In the genomic region with DNA sequence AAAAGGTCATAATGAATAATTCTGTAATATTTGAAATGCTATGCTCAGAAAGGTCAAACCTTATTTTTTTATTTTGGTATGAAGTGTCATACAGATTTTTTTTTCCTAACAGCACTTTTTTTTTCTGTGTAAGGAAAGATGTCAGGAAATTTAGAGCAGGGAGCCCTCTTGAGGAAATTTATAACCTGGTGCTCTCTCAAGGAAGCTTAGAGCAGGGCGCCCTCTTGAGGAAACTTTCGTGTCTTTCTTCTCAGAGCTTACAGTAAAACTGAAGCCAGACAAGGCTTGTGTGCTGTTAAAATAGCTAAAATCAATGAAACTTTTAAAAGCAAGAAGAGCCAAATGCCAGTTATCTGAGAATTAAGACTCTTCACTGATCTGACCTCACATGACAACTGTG, we compare ENCODE assay signal across 9 mouse cellular contexts.
DNase-seq lines count a peak whose midpoint lies in the region; ATAC-seq and TF ChIP-seq lines count a peak whose summit lies in the region.
"Had no signal": no experiment of that assay in that cellular context is flagged by ENCODE, and none has a peak within 500 bp of the region (broad histone marks: within the 10 kb centered on the region; RNA-seq: fewer than 3 reads in every experiment).

No protein-coding gene starts in this region.

- H3K9ac ChIP-seq in lung, embryonic 14.5 days: no peak overlapping the region
- H3K9ac ChIP-seq: embryonic facial prominence, embryonic 12.5 days had no signal

- WGBS in lung, embryonic 14.5 days: 0% methylated on average over 2 of the region's 2 CpGs

- H3K4me1 ChIP-seq in lung, embryonic 14.5 days (ENCODE audit: insufficient read depth): no peaks in the 10 kb centered on the region
- H3K4me1 ChIP-seq: embryonic facial prominence, embryonic 12.5 days had no signal

- H3K27me3 ChIP-seq in lung, embryonic 14.5 days (ENCODE audit: insufficient read depth, low read length): no peaks in the 10 kb centered on the region
- H3K27me3 ChIP-seq: embryonic facial prominence, embryonic 12.5 days had no signal

- H3K4me2 ChIP-seq in lung, embryonic 14.5 days: no peak overlapping the region
- H3K4me2 ChIP-seq: embryonic facial prominence, embryonic 12.5 days had no signal

- no peak for ATAC-seq in lung, embryonic 14.5 days (ENCODE audit: insufficient read depth)
- no peak for ATAC-seq in granulocyte monocyte progenitor cell, adult 5-6 weeks (replicated peaks; ENCODE audit: poor library complexity, severe bottlenecking)

- H3K4me3 ChIP-seq in lung, embryonic 14.5 days (ENCODE audit: low read depth, low read length): no peak overlapping the region
- H3K4me3 ChIP-seq: embryonic facial prominence, embryonic 12.5 days had no signal

- H3K36me3 ChIP-seq in lung, embryonic 14.5 days (ENCODE audit: insufficient read depth): no peaks in the 10 kb centered on the region
- H3K36me3 ChIP-seq: embryonic facial prominence, embryonic 12.5 days had no signal

- DNase-seq in 3T3-L1 (ENCODE audit: low read depth, low spot score): peak; percentile 87
- peak; percentile 40 for DNase-seq in Muller cell, postnatal 12 days (ENCODE audit: inconsistent ontology term)
- peak; percentile 87 to 92 for DNase-seq in cerebellum, postnatal 10 days
- peak; percentile 75 to 88 for DNase-seq in frontal cortex, postnatal 36 days (ENCODE audit: low spot score in 2 of 2)
- DNase-seq in kidney, postnatal 4 days: peak; percentile 83 to 85
- peak; percentile 95 for DNase-seq in lung, embryonic 14.5 days
- peak; percentile 82 to 89 for DNase-seq in right cerebral cortex, postnatal 10 days (ENCODE audit: low spot score in 2 of 2)

- H3K9me3 ChIP-seq in lung, embryonic 14.5 days (ENCODE audit: low read depth, low read length): no peaks in the 10 kb centered on the region
- H3K9me3 ChIP-seq: embryonic facial prominence, embryonic 12.5 days had no signal

- no peak overlapping the region for H3K27ac ChIP-seq in lung, embryonic 14.5 days (ENCODE audit: low read depth)
- H3K27ac ChIP-seq: embryonic facial prominence, embryonic 12.5 days had no signal

- peak; percentile 73 for TF ChIP-seq CTCF in lung, embryonic 14.5 days (IDR thresholded peaks at IDR 0.05; ENCODE audit: low read depth)

Comparison
In these comparisons a context has a peak if more than half of its experiments do, and no peak if none do; other contexts are left out.
1. DNase-seq: peak in every context shown above with its lines; median percentile 95 in lung, embryonic 14.5 days; 90 in cerebellum, postnatal 10 days; 87 in 3T3-L1; 86 in right cerebral cortex, postnatal 10 days; 84 in kidney, postnatal 4 days; 82 in frontal cortex, postnatal 36 days; 40 in Muller cell, postnatal 12 days.